In the genomic region with DNA sequence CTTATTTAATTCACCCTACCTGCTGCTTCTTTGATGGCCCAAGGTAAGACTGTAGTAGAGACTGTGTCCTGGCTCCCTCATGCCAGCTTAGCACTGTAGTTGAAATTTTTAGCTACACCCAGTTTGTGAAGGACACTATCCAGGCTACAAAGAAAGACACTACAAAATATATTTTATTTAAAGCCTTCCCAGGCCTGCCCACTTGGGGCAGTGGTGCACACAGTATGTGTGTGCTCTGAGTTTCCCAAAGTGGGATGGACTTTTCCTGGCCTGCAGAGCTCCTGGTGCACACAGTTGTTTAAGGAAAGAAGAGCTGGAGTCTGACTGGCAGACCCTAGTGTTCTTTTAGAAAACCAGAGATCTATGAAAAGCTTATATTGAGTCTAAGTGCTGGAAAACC, we compare ENCODE assay signal across 13 mouse cellular contexts. TPM values are rescaled to one million over a fixed set of nuclear protein-coding genes. Genes with fewer than 3 reads are reported as not detected.
A peak's percentile ranks its signal among the peaks of the same experiment; 100 is the strongest.
DNase-seq lines count a peak whose midpoint lies in the region; TF ChIP-seq lines count a peak whose summit lies in the region.
"Had no signal": no experiment of that assay in that cellular context is flagged by ENCODE, and none has a peak within 500 bp of the region (broad histone marks: within the 10 kb centered on the region; RNA-seq: fewer than 3 reads in every experiment).

No protein-coding gene starts in this region.

- no peak overlapping the region for H3K4me3 ChIP-seq in kidney, adult 2 months (ENCODE audit: insufficient read depth, low read depth, low read length)
- H3K4me3 ChIP-seq: liver, embryonic 15.5 days; midbrain, embryonic 13.5 days had no signal

- no peak overlapping the region for H3K27ac ChIP-seq in kidney, adult 2 months (ENCODE audit: insufficient read depth, low read depth, low read length)
- H3K27ac ChIP-seq: liver, embryonic 15.5 days; midbrain, embryonic 13.5 days had no signal

- no peaks in the 10 kb centered on the region for H3K27me3 ChIP-seq in kidney, adult 2 months (replicated peaks; ENCODE audit: control insufficient read depth, insufficient read depth, low read length)
- H3K27me3 ChIP-seq: liver, embryonic 15.5 days; midbrain, embryonic 13.5 days had no signal

- TF ChIP-seq CTCF in kidney, adult 2 months (conservative IDR thresholded peaks at IDR 0.05; ENCODE audit: insufficient read depth, insufficient read length, low read depth, low read length) = 0 out of 2 replicates have a peak, but pooled peaks have one; percentile 32

- DNase-seq in adrenal gland, postnatal 25 days = peak; percentile 5
- no peak for DNase-seq in adrenal gland, adult 8-10 months
- no peak for DNase-seq in kidney, adult 2 months
- DNase-seq in kidney, adult 9 months = no peak
- DNase-seq in retina, embryonic 14.5 days (ENCODE audit: low spot score) = peak; percentile 13
- no peak for DNase-seq in retina, postnatal 1 day
- DNase-seq in spleen, adult 18-20 months = no peak
- DNase-seq in kidney, adult 8-10 months = no peak
- DNase-seq: layer of hippocampus, postnatal 36 days had no signal

- H3K4me1 ChIP-seq in kidney, adult 2 months (ENCODE audit: control insufficient read depth, insufficient read depth, low read length) = no peaks in the 10 kb centered on the region
- H3K4me1 ChIP-seq: liver, embryonic 15.5 days; midbrain, embryonic 13.5 days had no signal

- no peaks in the 10 kb centered on the region for H3K36me3 ChIP-seq in kidney, adult 2 months (ENCODE audit: control insufficient read depth, insufficient read depth, low read length)
- H3K36me3 ChIP-seq: liver, embryonic 15.5 days; midbrain, embryonic 13.5 days had no signal

- no peak for TF ChIP-seq POLR2A in kidney, adult 2 months (IDR thresholded peaks at IDR 0.05; ENCODE audit: low read depth, low read length)

RNA-seq across cellular contexts. Expression of a gene that starts 29.3 kb away (rescaled TPM):
- 7.9 and 9.5 TPM in 2 replicates for total RNA-seq in adrenal gland, postnatal 25 days (2021)
- total RNA-seq in adrenal gland, adult 8-10 months (2022) = 1 to 10 TPM; 6.0 to 8.4 (median 7.2) TPM
- polyA plus RNA-seq in kidney, adult 2 months (2012; rRNA removed) = 1.2 and 1.7 TPM in 2 replicates

RNA-seq across cellular contexts. Expression of a gene that starts 54.5 kb away (rescaled TPM):
- total RNA-seq in adrenal gland, postnatal 25 days (2021) = not detected in 2 replicates
- total RNA-seq in adrenal gland, adult 8-10 months (2022) = not detected
- polyA plus RNA-seq in kidney, adult 2 months (2012; rRNA removed) = not detected in 2 replicates
- polyA plus RNA-seq: heart, embryonic 11.5 days; liver, embryonic 15.5 days; neural tube, embryonic 14.5 days had no signal

Comparison
In these comparisons a context has a peak if more than half of its experiments do, and no peak if none do; other contexts are left out.
1. DNase-seq: peak in adrenal gland, postnatal 25 days (single experiment) and retina, embryonic 14.5 days (single experiment); none in adrenal gland, adult 8-10 months (single experiment), kidney, adult 2 months (single experiment), kidney, adult 9 months (single experiment), retina, postnatal 1 day (single experiment), spleen, adult 18-20 months (0 of 2) and kidney, adult 8-10 months (0 of 2).